Mouse (Mus musculus) 3T3-L1 (cell line): Measurements from ENCODE around the gene Fry.
A peak's percentile ranks its signal among the peaks of the same experiment; 100 is the strongest.

ENCODE experiments used
- DNase-seq: peaks from one replicate; pipeline ENCODE4 v3.0.0-alpha.2; 2015; ENCODE audit warnings: low read depth, low spot score

Fry gene

DNA sequence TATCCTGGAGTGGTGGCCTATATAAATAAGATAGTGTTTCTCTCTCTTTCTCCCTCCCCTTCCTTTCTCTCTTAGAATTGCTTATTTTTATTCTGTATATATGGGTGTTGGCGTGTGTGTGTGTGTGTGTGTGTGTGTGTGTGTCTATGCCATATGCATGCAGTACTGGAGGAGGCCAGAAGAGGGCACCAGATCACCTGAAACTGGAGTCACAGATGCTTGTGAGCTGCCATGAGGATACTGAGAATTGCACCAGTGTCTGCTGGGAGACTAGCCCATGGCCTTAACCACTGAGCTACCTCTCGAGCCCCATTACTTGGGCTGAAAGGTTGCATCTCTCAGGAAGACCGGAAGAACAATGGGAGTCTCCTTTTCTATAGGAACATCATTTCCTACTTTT lies 149.8 kb downstream of the Fry start:
- peak; percentile 6 for DNase-seq

DNA sequence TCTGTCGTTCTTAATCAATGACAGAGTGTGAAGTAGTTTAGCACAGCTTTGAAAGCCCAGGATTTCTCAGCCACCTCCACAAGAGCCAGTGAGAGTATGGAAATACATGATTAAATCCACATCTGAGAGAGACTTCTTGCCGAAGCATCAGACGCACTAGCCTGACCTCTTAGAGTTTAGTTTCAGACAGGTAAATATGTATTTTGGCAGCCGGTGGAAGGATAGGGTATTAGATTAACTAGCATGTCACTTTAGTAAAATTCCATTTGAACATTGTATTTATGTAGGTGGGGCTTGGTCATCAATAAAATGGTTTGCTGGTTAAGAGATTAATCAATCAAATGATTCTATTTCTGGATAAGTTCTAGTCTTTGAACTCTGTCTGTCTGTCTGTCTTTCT lies 152.0 kb downstream of the Fry start:
- DNase-seq, result no peak

DNA sequence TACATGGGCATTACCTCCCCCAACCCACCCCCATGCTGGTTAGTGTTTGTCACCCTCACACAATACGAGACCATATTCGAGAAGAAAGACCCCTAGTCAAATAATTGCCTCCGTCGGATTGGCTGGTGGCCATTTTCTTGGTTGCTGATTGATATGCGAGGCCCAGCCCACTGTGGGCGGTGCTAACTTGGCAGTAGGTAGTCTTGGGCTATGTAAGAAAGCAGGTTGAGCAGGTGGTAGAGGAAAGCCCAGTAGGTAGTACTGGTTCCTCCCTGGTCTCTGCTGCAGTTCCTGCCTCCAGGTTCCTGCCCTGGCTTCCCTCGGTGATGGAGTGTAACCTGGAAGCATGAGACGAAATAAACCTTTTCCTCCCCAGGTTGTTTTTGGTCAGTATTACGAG lies 153.7 kb downstream of the Fry start:
- DNase-seq, result no peak

GRCm38 (mm10) chr5:150275314-150275713 lies 156.9 kb downstream of the Fry start:
- DNase-seq, result no peak

GRCm38 (mm10) chr5:150276611-150277010 lies 158.2 kb downstream of the Fry start:
- DNase-seq, result no peak

DNA sequence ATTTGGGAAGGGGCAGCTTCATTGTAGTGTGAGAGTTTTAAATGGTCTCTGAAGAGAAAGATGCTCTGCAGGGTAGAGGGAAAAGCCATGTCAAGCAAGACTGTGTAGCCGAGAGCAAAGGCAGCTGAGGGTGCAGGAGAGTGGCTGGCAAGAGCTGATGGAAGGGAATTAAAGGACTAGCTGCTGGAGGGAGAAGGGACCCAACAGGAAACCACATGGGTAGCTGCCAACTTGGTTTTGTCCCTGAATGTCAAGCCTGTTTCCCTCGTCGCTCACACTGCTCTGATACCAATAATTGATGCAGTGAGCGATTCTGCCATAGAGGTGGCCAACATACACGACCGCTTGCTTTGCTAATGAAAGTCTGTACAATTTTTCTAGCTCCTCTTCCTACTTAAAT lies 160.9 kb downstream of the Fry start:
- DNase-seq, result no peak

GRCm38 (mm10) chr5:150281084-150281483 lies 162.6 kb downstream of the Fry start:
- DNase-seq, result no peak

DNA sequence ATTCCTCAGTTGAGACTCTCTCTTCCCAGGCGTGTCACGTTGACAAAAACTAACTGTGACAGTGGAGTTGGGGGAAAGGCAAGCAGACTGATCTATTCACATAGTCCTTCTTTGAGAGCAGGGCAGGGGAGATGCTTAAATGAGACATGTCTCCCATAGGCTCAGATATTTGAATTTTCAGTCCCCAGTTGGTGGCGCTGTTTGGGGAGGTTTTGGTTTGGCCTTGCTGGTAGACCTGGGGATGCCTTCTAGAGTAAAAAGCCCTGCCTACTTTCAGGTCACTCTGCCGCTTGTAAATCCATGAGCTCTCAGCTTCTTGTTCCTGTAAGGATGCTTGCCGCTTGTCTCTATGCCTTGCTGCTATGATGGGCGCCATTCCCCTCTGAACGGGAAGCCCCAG lies 163.6 kb downstream of the Fry start:
- no peak for DNase-seq

DNA sequence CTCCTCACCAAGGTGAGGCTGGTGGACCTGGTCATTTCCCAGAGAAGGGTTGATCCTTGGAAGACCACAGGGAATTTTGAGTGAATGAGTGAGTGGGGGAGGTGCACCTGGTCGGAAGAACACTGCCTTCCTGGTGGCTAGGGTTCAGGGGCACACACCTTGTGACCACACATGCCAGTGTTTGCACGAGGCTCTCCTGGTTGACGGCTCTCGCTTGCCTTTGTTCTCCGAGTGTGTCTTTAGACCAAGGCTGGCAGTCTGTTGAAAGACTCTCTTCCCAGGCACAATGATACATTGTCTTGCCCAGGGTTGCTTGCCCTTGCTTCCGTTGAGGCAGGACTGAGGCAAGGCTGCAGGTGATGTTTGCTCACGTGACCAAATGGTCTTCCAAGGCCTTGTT lies 169.5 kb downstream of the Fry start:
- DNase-seq, result no peak

DNA sequence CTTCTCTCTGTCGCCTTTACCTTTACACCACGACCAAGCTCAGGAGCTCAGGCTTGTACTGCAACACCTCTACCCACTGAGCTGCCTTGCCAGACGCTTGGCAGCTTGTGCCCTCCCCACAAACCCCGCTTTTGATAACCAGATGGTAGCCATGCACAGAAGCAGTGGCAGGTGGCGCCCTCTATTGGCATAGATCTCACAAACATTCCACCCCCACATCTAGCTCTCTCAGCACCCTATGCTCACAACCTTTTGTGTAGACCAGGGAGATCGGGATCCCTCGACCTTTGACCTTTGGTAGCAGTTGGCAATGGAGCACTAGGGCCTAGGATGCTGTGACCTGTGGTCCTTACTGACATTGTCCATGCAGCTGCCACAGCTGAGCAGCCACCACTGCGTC lies 171.2 kb downstream of the Fry start:
- DNase-seq, result no peak

DNA sequence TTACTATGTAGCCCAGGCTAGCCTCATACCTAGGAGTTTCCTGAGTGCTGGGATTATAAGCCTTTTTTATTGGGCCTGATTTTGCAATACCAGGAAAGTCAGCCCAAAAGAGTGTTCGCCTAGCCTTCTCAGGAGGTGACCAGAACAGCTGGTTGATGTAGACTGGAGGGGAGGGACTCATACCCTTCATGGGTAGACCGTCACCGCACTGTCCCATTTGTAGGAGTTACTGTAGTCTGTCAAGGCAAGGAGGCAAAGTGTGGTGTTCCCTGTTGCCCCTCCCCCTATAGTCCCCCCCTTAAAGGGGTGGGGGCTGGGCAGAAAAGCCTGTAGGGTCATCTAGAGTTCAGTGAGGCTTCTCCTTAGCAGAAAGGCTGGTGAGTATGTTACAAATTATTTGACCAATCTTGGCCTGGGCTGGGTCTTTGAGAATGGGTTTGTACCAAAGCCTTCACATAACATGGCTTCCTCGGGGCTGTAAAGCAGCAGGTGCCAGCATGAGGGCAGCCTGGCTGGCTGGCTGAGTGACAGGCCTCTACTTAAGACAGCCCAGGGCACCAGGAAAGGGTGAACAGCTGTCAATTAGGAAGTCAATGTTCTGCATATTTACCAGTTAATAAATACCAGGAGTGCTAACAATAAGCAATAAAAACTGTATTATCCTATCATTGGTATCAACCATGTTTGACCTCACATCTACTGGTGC lies 172.2 kb downstream of the Fry start:
- no peak for DNase-seq

DNA sequence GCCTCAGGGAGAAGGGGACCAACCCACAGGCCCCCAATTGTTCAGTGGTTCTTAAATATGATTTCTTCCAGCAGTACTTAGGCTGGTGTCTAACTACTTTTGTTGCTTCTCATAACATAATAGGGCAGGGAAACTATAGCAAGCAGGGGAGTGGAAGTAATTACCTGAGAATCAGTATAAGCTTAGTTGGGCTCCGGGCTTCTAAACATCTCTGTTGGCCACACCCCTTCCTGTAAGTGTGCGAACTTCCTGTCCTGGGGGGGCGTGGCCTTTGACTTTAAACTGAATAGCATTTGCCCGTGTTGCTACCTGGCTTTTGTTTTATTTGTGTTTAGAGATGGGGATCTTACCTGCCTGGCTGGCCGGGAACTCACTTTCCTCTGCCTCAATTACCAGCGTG lies 172.8 kb downstream of the Fry start:
- no peak for DNase-seq

- DNase-seq, result no peak
Observed at GRCm38 (mm10) chr5:150292186-150292585, 173.7 kb downstream of the Fry start.

GRCm38 (mm10) chr5:150294306-150294705 lies 175.9 kb downstream of the Fry start:
- DNase-seq, result no peak

DNA sequence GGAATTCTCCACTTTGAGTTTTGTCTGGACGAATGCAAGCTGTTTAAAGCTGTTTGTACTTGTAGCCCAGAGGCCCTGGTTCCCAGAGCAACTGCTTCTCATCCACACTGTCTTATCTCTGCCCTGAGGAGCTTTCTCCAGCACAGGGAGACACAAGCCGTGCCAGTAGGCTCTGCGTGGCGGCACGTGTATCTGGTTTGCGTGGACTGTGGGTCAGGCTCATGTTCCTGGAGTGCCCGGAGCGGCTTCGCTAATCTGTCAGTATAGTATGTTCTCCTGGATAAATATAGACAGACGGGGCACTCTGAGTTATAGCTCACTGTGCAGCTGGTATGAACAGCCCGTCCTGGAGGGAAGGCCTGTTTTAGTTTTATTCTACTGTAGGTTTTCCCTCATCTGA lies 176.7 kb downstream of the Fry start:
- no peak for DNase-seq

DNA sequence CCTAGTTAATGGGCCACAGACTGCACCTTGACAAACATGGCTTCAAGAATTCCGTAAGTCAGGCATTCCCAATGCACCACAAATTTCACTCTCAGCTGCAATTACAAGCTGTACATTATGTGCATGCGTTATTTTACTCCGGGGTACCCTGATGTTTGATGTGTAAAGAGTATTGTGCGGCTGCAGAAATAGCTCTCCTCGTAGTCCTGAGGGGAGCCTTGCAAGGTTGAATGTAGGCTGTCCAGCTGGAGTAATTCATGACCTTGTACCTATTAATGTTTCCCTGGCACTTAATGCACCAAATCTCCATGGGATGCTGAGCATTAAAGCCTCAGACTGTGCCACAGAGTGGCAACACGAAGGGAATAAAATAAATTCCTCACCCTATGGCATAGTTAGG lies 180.5 kb downstream of the Fry start:
- DNase-seq, result no peak

GRCm38 (mm10) chr5:150302123-150302522 lies 183.7 kb downstream of the Fry start:
- no peak for DNase-seq

DNA sequence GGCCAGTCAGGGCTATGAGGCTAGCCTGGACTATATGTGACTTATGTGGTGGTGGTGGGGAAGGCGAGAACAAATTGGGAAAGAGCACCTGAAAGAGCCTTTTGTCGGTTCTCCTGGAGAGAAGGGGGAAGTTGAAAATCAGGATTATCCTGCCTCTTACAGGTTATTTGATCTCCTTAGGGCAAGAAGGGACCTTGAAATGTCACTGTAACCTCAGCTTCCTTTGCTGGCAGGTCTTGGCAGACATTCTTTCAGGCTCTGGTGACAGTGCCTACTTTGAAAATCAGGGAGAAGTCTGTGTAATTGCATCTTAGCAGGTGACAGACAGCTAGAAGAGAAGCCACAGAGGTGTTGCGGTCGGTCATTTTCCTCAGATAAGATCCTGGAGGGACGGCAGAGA lies 184.6 kb downstream of the Fry start:
- DNase-seq, result no peak

GRCm38 (mm10) chr5:150306497-150306896 lies 188.1 kb downstream of the Fry start:
- no peak for DNase-seq

DNA sequence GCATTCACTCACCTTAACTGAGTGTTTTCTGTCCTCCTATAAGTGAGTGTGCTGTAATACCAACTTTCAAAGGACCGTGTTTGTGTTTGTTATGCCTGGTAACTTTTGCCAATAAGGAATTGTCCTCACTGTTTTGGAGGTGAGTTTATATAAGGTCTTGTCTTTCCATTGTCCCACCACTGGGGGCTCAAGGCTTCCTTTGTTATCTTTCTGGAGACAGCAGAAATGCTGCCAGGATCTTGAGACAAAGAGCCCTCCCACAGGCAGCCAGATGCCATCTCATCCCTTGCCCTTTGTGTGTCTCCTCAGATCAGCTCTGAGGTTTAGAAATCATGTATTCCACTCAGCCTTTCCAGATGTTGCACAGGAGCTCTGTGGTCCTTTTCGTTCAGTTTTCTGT lies 194.8 kb downstream of the Fry start:
- DNase-seq, result no peak

DNA sequence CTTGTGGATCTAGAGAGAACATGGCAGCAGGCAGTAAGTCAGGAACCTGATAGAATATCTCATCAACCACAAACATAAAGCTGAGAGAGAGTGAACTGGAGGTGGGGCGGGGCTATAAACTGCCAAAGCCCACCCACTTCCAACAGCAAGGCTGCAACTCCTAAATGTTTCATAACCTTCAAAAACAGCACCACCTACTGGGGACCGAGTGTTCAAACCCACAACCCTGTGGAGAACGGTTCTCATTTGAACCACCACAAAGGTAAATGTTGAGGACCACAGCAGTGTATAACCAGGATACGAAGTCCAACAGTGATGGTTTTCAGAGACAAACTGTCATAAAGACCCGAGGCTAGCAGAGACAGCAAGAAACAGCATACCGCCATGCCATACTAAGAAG lies 196.1 kb downstream of the Fry start:
- DNase-seq, result no peak

- DNase-seq, result no peak
Observed at GRCm38 (mm10) chr5:150325411-150325810, 207.0 kb downstream of the Fry start.

DNA sequence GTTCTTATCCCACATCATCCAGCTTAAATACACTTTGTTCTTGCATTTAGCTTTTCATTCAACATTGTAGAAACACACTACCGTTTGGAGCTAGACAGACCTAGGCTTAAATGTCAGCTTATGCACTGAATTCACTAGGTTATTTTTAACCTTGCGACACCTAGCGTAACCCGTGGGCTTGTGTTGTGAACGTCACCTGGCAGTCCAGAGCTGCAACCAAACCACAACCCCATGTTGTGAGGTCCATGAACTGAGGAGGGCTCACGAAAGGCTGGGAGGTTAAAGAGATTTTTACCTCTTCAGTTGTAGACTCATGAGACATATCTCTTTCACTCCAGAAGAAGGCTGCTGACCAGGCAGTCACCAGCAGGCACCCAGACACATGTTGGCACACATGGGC lies 210.2 kb downstream of the Fry start:
- no peak for DNase-seq

- DNase-seq, result no peak
Observed at GRCm38 (mm10) chr5:150331821-150332220, 213.4 kb downstream of the Fry start.
